Mouse (Mus musculus) forebrain, embryonic 15.5 days (tissue): ENCODE measurements around the gene Suclg2. TPM values are rescaled to one million over a fixed set of nuclear protein-coding genes. Genes with fewer than 3 reads are reported as not detected.
"Not testable (repeated sequence)": the region's sequence is repeated elsewhere in the genome, so short reads cannot be mapped to it uniquely, and the experiment has no call there.

Experiments
- ATAC-seq: fragments of 200-750 bp; cut with Nextera tagmentation; replicated peaks from 2 replicates; pipeline ENCODE4 v1.8.0; 2017; ENCODE audit warnings: mild to moderate bottlenecking, moderate TSS enrichment, moderate library complexity
- H3K27ac ChIP-seq: fragments of 300-500 bp; sonication (generic); replicated peaks from 2 replicates; pipeline ENCODE4 v1.5.1; 2015; ENCODE audit warnings: mild to moderate bottlenecking, inconsistent platforms
- H3K27me3 ChIP-seq: fragments of 300-500 bp; sonication (generic); 2 replicates; pipeline ENCODE4 v1.6.1; 2015; ENCODE audit warnings: inconsistent platforms
- H3K36me3 ChIP-seq: fragments of 300-500 bp; sonication (generic); 2 replicates; pipeline ENCODE4 v1.6.1; 2015; ENCODE audit warnings: mild to moderate bottlenecking, inconsistent platforms
- H3K4me1 ChIP-seq: fragments of 300-500 bp; sonication (generic); 2 replicates; pipeline ENCODE4 v1.6.1; 2015; ENCODE audit warnings: inconsistent platforms
- H3K4me2 ChIP-seq: fragments of 300-500 bp; sonication (generic); replicated peaks from 2 replicates; pipeline ENCODE4 v1.6.1; 2015; ENCODE audit warnings: mild to moderate bottlenecking, inconsistent platforms
- H3K4me3 ChIP-seq: fragments of 300-500 bp; sonication (generic); 2 replicates; pipeline ENCODE4 v1.5.1; 2015; ENCODE audit warnings: mild to moderate bottlenecking, inconsistent platforms
- H3K9ac ChIP-seq: fragments of 300-500 bp; sonication (generic); replicated peaks from 2 replicates; pipeline ENCODE4 v1.6.1; 2015; ENCODE audit warnings: mild to moderate bottlenecking, inconsistent platforms
- H3K9me3 ChIP-seq: fragments of 300-500 bp; sonication (generic); 2 replicates; pipeline ENCODE4 v1.6.1; 2016; ENCODE audit warnings: inconsistent platforms
- WGBS: fragments of 180-500 bp; shearing (Covaris S2); methylation state at CpG from one replicate; pipeline ENCODE4 v1.1.7; 2015; ENCODE audit warnings: mixed read lengths; 5-methylcytosine and 5-hydroxymethylcytosine counted together
- polyA plus RNA-seq: library from polyadenylated mRNA; unstranded; fragments of >200 nt; fragmentation: Nextera tagmentation; extraction: Ambion mirVana; gene quantifications from 2 replicates; pipeline ENCODE4 v1.2.1, GENCODE M21; 2015

Gene Suclg2
- polyA plus RNA-seq, 1 experiment from 2014 or later, result 17.1 TPM

DNA sequence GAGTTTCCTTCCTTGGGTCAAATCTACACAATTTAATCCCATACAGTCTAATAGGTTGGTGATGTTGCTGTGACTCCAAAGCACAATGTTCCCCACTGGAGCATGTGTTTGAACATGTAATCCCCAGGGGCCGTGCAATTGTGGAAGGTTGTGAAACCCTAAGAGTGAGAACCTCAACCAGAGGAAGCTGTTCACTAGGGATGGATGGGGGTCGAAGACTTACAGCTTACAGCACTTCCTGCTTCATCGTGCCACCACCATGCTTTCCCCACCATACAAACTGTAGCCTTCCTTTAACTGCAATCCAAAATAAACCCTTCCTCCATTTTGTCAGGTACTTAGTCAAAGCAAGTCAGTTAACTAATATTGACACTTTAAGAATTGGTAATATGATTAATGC is 107.5 kb downstream of the Suclg2 start:
- H3K9me3 ChIP-seq, result no peaks in the 10 kb centered on the region
- H3K27me3 ChIP-seq, result no peaks in the 10 kb centered on the region
- H3K36me3 ChIP-seq, result no peaks in the 10 kb centered on the region
- H3K27ac ChIP-seq, result no peak overlapping the region
- H3K4me1 ChIP-seq, result peaks cover 12% of the 10 kb centered on the region
- H3K9ac ChIP-seq, result no peak overlapping the region
- H3K4me2 ChIP-seq, result no peak overlapping the region
- H3K4me3 ChIP-seq, result no peak overlapping the region
- no peak for ATAC-seq
- 89% methylated on average over 3 of the region's 3 CpGs for WGBS

DNA sequence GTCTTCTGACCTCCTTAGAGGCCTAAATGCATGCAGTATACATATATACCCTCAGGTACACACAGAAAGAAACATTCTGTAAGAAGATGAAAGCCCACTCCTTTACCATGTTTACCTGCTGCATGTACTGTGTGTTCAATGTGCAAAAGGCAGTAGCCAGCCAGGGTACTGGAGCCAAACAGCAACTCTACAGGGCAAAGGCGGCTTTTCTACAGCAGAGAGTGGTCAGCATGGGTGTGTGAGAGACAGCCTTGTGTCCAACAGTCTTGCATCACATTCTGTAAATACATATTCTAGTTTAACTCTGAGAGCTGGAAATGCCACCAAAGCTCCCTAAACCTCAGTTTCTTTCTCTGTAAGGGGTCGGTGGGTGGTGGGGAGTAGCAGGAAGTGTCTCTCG is 110.5 kb downstream of the Suclg2 start:
- Histone ChIP-seq H3K36me3 (no peaks in the 10 kb centered on the region), H3K9me3 (no peaks in the 10 kb centered on the region), H3K27ac (no peak overlapping the region), H3K4me3 (no peak overlapping the region), H3K27me3 (no peaks in the 10 kb centered on the region), H3K4me1 (peaks cover 9% of the 10 kb centered on the region), H3K4me2 (no peak overlapping the region), H3K9ac (no peak overlapping the region)
- WGBS, result 86% methylated on average over 3 of the region's 3 CpGs
- no peak for ATAC-seq

DNA sequence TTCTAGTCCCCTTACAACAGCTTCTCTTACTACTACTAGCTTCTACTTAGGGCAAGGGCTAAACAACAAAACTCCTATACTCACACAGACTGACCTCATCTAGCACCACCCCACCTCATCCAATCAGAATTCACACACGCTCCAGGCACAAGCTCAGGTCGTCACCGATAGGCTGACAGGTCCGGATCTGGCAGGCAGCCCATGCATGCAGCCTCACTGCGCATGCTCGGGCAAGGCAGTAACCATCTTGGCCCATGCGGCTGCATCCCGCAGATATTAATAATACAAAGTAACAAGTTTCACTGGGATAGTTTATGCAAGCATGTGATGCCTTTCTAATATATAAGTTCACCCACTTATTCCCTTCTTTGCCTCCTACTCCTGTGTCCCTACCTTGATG is 117.9 kb downstream of the Suclg2 start:
- H3K4me1 ChIP-seq, H3K36me3 ChIP-seq, H3K27ac ChIP-seq, H3K9ac ChIP-seq, H3K9me3 ChIP-seq, ATAC-seq, H3K4me2 ChIP-seq, H3K4me3 ChIP-seq, H3K27me3 ChIP-seq: not testable (repeated sequence)
- WGBS, result 92% methylated on average over 8 of the region's 8 CpGs

DNA sequence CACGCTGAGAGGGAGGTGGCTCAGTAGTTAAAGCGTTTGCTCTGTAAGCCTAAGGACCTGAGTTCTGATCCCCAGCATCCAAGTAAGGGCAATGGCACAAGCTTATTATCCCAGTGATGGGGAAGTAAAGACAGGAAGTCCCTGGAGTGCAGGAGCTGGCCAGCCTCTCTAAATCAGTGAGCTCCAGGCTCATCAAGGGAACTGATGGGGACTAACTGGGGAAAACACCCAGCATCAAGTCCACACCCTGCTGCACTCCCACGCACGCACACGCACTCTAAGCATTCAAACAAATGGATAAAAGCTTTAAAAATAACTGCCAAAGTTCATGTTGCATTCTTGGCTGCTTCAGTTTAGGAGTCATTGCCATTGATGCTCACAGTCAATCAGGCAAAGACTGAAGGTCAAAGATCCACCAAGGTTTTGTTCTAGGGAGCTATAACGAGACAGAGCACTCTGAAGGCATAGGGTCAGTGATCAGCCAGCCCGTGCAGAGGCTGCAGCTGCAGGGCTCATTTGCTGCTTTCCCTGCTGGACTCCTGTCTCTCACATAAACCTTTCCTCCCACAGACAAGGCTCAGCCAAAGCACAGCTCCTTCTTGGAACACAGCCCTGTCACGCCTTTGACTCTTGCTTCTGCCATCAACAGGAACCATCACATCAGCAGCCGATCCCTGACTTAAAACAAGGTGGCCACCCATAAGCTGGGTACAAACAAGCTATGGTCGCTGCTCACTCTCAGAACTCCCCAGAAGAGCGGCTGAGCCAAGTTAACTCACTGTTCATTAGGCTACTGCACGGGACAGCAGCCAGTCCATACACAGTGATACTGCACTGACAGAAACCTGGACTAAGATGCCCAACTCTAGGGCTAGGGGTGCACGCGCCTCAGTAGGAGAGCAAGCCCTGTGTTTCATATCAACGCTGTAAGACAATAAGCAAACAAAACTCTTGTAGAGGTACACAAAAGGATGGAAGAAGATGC is 121.5 kb downstream of the Suclg2 start:
- H3K36me3 ChIP-seq, result no peaks in the 10 kb centered on the region
- no peak overlapping the region for H3K4me3 ChIP-seq
- no peaks in the 10 kb centered on the region for H3K27me3 ChIP-seq
- no peaks in the 10 kb centered on the region for H3K4me1 ChIP-seq
- ATAC-seq, result no peak
- H3K9ac ChIP-seq, result no peak overlapping the region
- 70% methylated on average over 15 of the region's 15 CpGs for WGBS
- H3K27ac ChIP-seq, result no peak overlapping the region
- H3K9me3 ChIP-seq, result no peaks in the 10 kb centered on the region
- H3K4me2 ChIP-seq, result no peak overlapping the region

DNA sequence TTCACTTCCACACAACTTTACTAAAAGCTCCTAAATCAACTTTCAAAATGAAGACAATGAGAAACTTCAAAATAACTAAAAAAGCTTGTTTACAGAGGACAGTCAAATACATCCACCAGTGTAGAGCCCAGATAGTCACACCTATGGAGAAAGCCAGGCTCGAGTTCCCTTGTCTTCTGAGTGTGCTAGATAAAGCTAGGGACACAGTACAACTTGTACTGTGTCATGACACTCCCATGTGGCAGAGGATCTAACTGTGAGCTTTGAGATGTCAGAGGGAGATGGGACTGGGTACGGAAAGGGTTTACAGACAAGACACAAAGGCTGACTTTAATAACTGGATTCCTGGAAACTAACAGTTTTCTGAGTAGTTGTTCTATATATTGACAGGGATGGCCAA is 122.7 kb downstream of the Suclg2 start:
- WGBS, result 87% methylated on average over 2 of the region's 2 CpGs
- Histone ChIP-seq H3K27me3 (no peaks in the 10 kb centered on the region), H3K4me3 (no peak overlapping the region), H3K9me3 (no peaks in the 10 kb centered on the region), H3K4me1 (no peaks in the 10 kb centered on the region), H3K9ac (no peak overlapping the region), H3K27ac (no peak overlapping the region), H3K4me2 (no peak overlapping the region), H3K36me3 (no peaks in the 10 kb centered on the region)
- no peak for ATAC-seq

DNA sequence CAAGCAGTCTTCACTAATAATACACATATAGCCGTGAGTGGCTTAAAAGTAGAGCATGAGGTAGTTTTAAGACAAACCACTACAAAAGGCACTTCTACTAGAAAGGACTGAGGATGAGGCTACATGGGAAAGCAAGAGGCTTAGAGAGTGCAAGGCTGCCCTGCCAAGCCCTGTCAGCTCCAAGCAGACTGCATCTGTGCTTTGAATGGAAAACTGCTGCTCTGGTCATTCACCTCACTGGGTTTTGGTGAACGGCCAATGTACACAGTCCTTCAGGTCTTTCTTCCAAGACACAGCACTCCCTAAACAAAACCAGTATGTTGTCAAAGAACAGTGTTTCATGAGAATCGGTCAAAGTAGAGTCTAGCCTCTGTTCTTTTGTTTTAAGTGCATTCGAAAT is 124.4 kb downstream of the Suclg2 start:
- ATAC-seq, result 0 out of 2 replicates have a peak, but pooled peaks have one; percentile 29
- 57% methylated on average over 4 of the region's 4 CpGs for WGBS
- H3K4me3 ChIP-seq, result no peak overlapping the region

DNA sequence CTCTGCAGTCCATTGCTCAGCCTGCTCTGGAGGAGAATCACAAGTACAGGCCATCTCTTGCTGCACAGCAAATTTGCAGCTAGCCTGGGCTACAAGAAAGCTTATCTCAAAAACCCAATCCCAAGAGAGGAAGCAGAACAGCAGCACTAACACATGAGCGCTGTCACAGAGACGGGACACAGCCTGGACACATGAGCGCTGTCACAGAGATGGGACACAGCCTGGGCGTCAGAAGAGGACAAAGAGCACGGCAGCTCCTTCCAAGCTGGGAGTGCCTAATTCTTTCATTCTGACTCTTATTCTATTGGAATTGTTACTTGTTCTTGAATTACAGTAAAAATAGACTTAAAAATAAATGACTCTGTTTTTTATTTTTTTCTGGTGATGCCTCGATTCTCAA is 126.2 kb downstream of the Suclg2 start:
- Histone ChIP-seq H3K4me3 (no peak overlapping the region), H3K9me3 (no peaks in the 10 kb centered on the region), H3K9ac (no peak overlapping the region), H3K27me3 (no peaks in the 10 kb centered on the region), H3K4me1 (peaks cover 9% of the 10 kb centered on the region; the same call in 1 of the 2 replicates), H3K36me3 (no peaks in the 10 kb centered on the region), H3K27ac (no peak overlapping the region), H3K4me2 (no peak overlapping the region)
- 91% methylated on average over 6 of the region's 6 CpGs for WGBS
- ATAC-seq, result no peak

More for the DNA sequence above, 124.4 kb downstream of the Suclg2 start:
- Histone ChIP-seq H3K27ac (no peak overlapping the region), H3K27me3 (no peaks in the 10 kb centered on the region), H3K36me3 (no peaks in the 10 kb centered on the region), H3K9me3 (no peaks in the 10 kb centered on the region), H3K4me1 (peaks cover 6% of the 10 kb centered on the region; the same call in 1 of the 2 replicates), H3K4me2 (no peak overlapping the region), H3K9ac (no peak overlapping the region)

DNA sequence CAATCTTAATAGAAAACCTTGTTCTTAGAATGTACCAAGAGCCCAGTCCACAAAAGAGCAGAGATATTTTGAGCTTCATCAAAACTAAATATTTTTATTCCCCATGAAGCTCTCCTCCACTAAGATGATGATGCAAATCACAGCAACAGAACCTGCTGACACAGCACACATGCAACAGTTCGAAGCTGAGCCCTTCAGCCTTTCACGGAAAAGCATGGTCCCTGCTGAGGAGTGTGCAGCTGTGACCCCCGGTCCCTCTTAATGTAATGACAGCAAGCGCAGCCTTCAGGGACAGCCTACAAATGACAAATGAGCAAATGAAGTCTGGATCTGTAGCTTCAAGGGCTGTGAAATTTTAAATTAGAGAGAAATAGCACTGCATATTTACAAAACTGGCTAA is 128.1 kb downstream of the Suclg2 start:
- Histone ChIP-seq H3K27ac (no peak overlapping the region), H3K9ac (no peak overlapping the region), H3K4me2 (no peak overlapping the region), H3K36me3 (no peaks in the 10 kb centered on the region), H3K4me3 (no peak overlapping the region), H3K4me1 (peaks cover 16% of the 10 kb centered on the region), H3K27me3 (no peaks in the 10 kb centered on the region), H3K9me3 (no peaks in the 10 kb centered on the region)
- no peak for ATAC-seq
- whole genome bisulfite sequencing, result 37% methylated on average over 4 of the region's 4 CpGs

DNA sequence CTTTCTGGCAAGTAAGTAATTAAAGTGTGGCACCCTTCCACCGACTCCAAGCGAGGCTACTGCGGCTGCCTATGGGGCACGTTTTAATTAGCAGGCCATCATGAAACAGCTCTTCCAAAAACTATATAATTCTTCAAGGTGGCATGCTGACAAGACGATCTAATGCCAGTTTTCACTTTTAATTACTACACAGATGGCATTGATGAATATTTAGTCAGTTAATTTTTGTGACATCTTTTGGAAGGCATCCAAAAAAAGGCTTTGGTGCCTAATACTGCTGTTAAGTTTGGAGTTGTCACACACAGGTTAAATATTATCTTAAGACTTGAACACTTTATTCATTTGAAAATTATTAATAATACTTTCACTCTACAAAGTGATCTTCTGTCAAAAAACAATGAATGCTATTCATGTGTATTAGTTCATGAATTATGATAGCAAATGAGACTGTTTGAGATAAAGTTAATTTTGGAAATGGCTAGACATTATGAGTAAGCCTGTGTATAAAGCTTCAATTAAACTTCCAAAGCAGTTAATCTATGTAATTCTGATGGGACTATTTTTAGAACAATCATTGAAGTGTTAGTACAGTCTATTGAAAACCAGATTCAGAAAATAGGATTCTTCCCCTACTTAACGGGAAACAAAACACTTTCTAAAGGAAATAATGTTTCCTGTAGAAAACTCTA is 131.3 kb downstream of the Suclg2 start:
- no peak overlapping the region for H3K4me3 ChIP-seq
- H3K27ac ChIP-seq, result 0 out of 2 replicates have a peak overlapping the region, but pooled peaks have one; percentile 34
- H3K9ac ChIP-seq, result no peak overlapping the region
- ATAC-seq, result peak; percentile 72
- H3K9me3 ChIP-seq, result no peaks in the 10 kb centered on the region
- no peak overlapping the region for H3K4me2 ChIP-seq
- WGBS, result 31% methylated on average over 6 of the region's 6 CpGs
- H3K4me1 ChIP-seq, result peaks cover 16% of the 10 kb centered on the region
- H3K36me3 ChIP-seq, result no peaks in the 10 kb centered on the region
- H3K27me3 ChIP-seq, result no peaks in the 10 kb centered on the region

DNA sequence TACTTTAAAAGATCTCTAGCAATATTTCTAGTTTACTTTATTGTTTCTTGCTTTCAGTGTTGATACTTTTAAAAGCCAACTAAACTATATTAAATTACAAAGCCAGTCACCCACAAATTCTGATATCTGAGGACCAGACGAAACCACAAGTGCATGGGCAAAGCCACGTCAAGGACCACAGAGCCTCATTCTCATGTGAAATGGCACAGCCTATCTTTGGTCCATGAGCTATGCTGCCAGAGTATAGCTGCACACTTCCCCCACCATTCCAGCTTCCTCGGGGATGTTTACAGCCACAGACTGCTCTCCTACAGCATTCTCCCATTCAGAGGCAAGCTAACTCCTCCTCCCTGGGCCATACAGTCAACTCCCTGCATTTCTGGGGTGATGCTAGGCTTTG is 136.7 kb downstream of the Suclg2 start:
- Histone ChIP-seq H3K27me3 (no peaks in the 10 kb centered on the region), H3K4me3 (no peak overlapping the region), H3K9ac (no peak overlapping the region), H3K36me3 (no peaks in the 10 kb centered on the region), H3K27ac (no peak overlapping the region), H3K4me1 (peaks cover 4% of the 10 kb centered on the region), H3K9me3 (no peaks in the 10 kb centered on the region), H3K4me2 (no peak overlapping the region)
- 82% methylated on average over 3 of the region's 3 CpGs for WGBS
- no peak for ATAC-seq

DNA sequence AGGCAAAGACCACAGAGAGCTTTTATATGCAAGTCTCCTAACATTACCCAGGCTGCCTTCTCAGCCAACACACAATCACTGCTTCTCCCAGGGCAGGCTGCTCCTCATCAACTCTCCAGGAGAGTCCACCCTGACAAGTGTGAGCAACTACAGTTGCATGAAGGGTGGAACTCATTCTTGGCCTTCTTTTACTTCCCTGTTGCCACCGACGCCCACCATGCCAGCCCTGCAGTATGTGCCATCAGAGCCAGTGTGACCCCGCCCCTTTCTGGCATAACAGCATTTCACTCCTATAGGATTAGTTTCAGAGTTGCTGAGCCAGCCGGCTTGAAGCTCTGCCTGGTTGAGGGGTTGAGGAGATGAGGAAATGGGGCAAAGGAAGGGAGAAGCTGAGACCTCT is 138.8 kb downstream of the Suclg2 start:
- no peak overlapping the region for H3K4me3 ChIP-seq
- no peak for ATAC-seq
- no peak overlapping the region for H3K9ac ChIP-seq
- H3K4me2 ChIP-seq, result no peak overlapping the region
- WGBS, result 69% methylated on average over 4 of the region's 4 CpGs
- H3K27me3 ChIP-seq, result no peaks in the 10 kb centered on the region
- H3K27ac ChIP-seq, result no peak overlapping the region
- peaks cover 12% of the 10 kb centered on the region for H3K4me1 ChIP-seq
- H3K36me3 ChIP-seq, result no peaks in the 10 kb centered on the region
- no peaks in the 10 kb centered on the region for H3K9me3 ChIP-seq

DNA sequence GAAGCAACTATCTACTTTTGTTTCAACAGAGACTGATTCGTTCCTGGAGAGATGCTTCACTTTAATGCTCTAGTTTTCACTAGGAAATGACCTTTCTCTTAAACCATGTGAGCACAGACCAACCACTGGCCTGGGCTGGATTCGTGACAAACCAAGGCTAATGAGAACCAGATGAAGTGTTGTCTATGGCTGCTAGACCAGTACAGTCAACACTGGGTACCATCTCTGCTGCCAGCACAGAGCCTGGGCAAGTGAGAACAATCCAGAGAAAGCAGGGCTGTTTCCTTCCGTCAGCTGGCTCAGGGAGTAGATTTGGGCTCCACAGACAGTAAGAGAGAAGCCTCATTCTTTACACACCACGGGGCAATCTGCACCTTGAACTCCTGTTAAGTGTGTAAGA is 143.1 kb downstream of the Suclg2 start:
- no peak for ATAC-seq
- H3K36me3 ChIP-seq, result no peaks in the 10 kb centered on the region
- no peaks in the 10 kb centered on the region for H3K9me3 ChIP-seq
- no peaks in the 10 kb centered on the region for H3K27me3 ChIP-seq
- H3K9ac ChIP-seq, result no peak overlapping the region
- H3K4me1 ChIP-seq, result peaks cover 29% of the 10 kb centered on the region
- 18% methylated on average over 4 of the region's 4 CpGs for WGBS
- no peak overlapping the region for H3K4me3 ChIP-seq
- H3K4me2 ChIP-seq, result no peak overlapping the region
- H3K27ac ChIP-seq, result 0 out of 2 replicates have a peak overlapping the region, but pooled peaks have one; percentile 19
